Mouse (Mus musculus) G1E (cell line): Measurements from ENCODE around the gene Adap1. TPM values are rescaled to one million over a fixed set of nuclear protein-coding genes. Genes with fewer than 3 reads are reported as not detected.

Experiments used
- ATAC-seq: 2 replicates; pipeline ENCODE4 v1.8.0; 2016; ENCODE audit warnings: mild to moderate bottlenecking; ENCODE audit not compliant: insufficient number of reproducible peaks, poor library complexity, low FRiP score, severe bottlenecking; ENCODE audit errors: extremely low read depth
- DNase-seq: peaks from one replicate; pipeline ENCODE4 v3.0.0; 2012; ENCODE audit warnings: low spot score
- H3K27me3 ChIP-seq: 2 replicates; pipeline ENCODE4 v1.6.1; 2012; ENCODE audit warnings: mild to moderate bottlenecking, low read length, inconsistent platforms; ENCODE audit not compliant: insufficient read depth
- H3K36me3 ChIP-seq: replicated peaks from 2 replicates; pipeline ENCODE3; 2012; ENCODE audit warnings: mild to moderate bottlenecking, inconsistent platforms
- H3K4me1 ChIP-seq: 2 replicates; pipeline ENCODE4 v1.6.1; 2012; ENCODE audit warnings: low read depth, low read length, inconsistent platforms, mixed read lengths; ENCODE audit not compliant: insufficient read depth
- H3K4me3 ChIP-seq: 2 replicates; pipeline ENCODE4 v1.5.1; 2012; ENCODE audit warnings: low read depth, mild to moderate bottlenecking, inconsistent platforms, low read length, moderate library complexity, mixed read lengths
- H3K9me3 ChIP-seq: replicated peaks from 2 replicates; pipeline ENCODE4 v1.6.1; 2012; ENCODE audit warnings: inconsistent platforms
- CTCF ChIP-seq: IDR thresholded peaks from 2 replicates; pipeline ENCODE4 v1.5.1; 2012; ENCODE audit warnings: low read depth, low read length, inconsistent platforms, mixed read lengths
- GATA1 ChIP-seq: IDR thresholded peaks from 2 replicates; pipeline ENCODE4 v1.6.1; 2012; ENCODE audit warnings: borderline replicate concordance, low read length, inconsistent platforms, mixed read lengths
- GATA2 ChIP-seq: IDR thresholded peaks from 2 replicates; pipeline ENCODE4 v1.6.1; 2012; ENCODE audit warnings: low read depth, low read length, inconsistent platforms, borderline replicate concordance
- POLR2AphosphoS5 ChIP-seq: IDR thresholded peaks from 2 replicates; pipeline ENCODE4 v1.6.1; 2012; ENCODE audit warnings: low read depth, low read length, inconsistent platforms; ENCODE audit not compliant: insufficient replicate concordance
- TAL1 ChIP-seq: conservative IDR thresholded peaks from 2 replicates; pipeline ENCODE4 v1.6.1; 2012; ENCODE audit warnings: low read depth, low read length, inconsistent platforms, mixed read lengths
- polyA plus RNA-seq: library from polyadenylated mRNA; stranded (reverse); fragments of >175 nt; gene quantifications from 2 replicates; pipeline ENCODE4 v1.2.3, GENCODE M21; 2012
- total RNA-seq, 2 experiments: library from RNA; stranded (forward) in 1 of 2; stranded (reverse) in 1 of 2; fragments of 200-1000 nt in 1 of 2; fragments of >200 nt in 1 of 2; fragmentation: Nextera tagmentation in 1 of 2; gene quantifications; 2 replicates each; pipeline ENCODE4 v1.2.3; 2014 to 2017

Gene Adap1
- total and polyA plus RNA-seq, 3 experiments = 1.4 to 2.3 (median 1.8) TPM

DNA sequence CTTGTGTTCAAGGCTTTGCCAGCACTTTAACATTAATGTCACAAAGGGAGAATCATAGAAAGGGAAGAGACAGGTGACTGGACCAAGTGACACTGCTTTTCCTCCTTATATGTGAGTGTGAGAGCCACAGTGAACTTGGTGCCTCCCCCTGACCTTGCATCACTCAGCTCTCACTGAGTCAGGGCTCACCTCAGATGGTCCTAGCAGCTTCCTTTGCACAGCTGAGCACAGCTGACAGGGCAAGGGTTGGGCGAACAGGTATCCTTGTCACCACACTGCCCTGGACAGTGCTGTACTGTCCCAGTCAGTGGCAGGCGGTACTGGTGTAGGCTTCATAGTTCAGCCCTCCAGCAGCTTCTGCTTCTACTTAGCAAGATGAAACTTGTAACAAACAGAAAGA, 97.8 kb downstream of the Adap1 start:
- Histone ChIP-seq H3K36me3 (peaks cover 96% of the 10 kb centered on the region), H3K4me3 (no peak overlapping the region), H3K9me3 (no peaks in the 10 kb centered on the region), H3K27me3 (no peaks in the 10 kb centered on the region), H3K4me1 (no peaks in the 10 kb centered on the region)
- no peak for TF ChIP-seq TAL1
- TF ChIP-seq POLR2AphosphoS5 = no peak
- DNase-seq = no peak
- ATAC-seq = no peak

DNA sequence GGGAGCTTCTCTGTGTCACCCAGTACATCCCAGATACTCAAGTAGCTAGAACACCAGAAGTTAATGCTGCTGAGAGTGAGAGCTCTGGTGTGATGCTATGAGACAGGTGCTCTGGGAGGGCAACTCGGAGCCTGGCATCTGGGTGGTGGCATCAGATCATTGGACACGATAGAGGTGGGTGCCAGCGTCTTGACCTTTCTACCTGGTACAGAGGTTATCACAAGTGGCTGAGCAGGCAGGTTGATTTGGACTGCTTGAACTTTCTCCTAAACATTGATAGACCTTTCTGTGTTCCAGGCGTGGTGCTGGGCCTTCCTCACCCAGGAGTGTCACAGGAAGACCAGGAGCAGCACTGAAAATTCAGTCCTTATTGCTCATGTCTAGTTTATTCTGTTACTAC, 98.2 kb downstream of the Adap1 start:
- H3K36me3 ChIP-seq = peaks cover 96% of the 10 kb centered on the region
- H3K9me3 ChIP-seq = no peaks in the 10 kb centered on the region
- DNase-seq (no peak), ATAC-seq (no peak)
- TF ChIP-seq TAL1 (no peak), GATA2 (no peak), GATA1 (no peak), CTCF (no peak), POLR2AphosphoS5 (no peak)
- H3K27me3 ChIP-seq = no peaks in the 10 kb centered on the region
- no peaks in the 10 kb centered on the region for H3K4me1 ChIP-seq
- no peak overlapping the region for H3K4me3 ChIP-seq

DNA sequence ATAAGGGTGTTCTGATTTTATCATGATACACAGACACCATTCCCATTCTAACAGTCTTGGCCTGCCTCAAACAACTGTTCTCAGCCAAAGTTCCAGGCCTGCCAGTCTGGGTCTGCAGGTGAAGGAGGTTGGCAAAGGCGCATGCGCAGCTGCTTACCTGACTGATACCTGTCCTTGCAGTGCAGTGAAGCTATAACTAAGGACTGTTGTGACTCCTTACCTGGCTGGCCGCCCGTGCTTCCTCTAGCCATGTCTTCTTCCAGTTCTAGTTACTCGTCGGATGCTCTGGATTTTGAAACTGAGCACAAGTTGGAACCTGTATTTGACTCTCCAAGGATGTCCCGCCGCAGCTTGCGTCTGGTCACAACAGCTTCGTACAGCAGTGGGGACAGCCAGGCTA, 102.1 kb downstream of the Adap1 start:
- ATAC-seq (no peak), DNase-seq (no peak)
- TF ChIP-seq GATA2 (no peak), GATA1 (no peak), TAL1 (no peak), POLR2AphosphoS5 (no peak), CTCF (no peak)
- Histone ChIP-seq H3K4me1 (no peaks in the 10 kb centered on the region), H3K4me3 (no peak overlapping the region), H3K36me3 (peaks cover 85% of the 10 kb centered on the region), H3K27me3 (no peaks in the 10 kb centered on the region), H3K9me3 (no peaks in the 10 kb centered on the region)

Other genes starting within 250 kb of the Adap1 start
- gene Prkar1b, start 175.6 kb downstream of the Adap1 start, total RNA-seq (2014; fragmentation: Nextera tagmentation) = not detected in 2 replicates
- 1.3 TPM in 1 of 2 replicates, not detected in the other for gene Prkar1b, start 175.6 kb downstream of the Adap1 start, total RNA-seq (2017)
- not detected in 2 replicates for gene Prkar1b, start 175.6 kb downstream of the Adap1 start, polyA plus RNA-seq
- 23.8 and 29.4 TPM in 2 replicates for gene Dnaaf5, start 175.4 kb downstream of the Adap1 start, total RNA-seq (2014; fragmentation: Nextera tagmentation)
- gene Dnaaf5, start 175.4 kb downstream of the Adap1 start, total RNA-seq (2017) = 9.8 and 10.1 TPM in 2 replicates
- 72.6 and 114 TPM in 2 replicates for gene Dnaaf5, start 175.4 kb downstream of the Adap1 start, polyA plus RNA-seq
- 32.8 and 61.2 TPM in 2 replicates for gene Sun1, start 125.0 kb downstream of the Adap1 start, total RNA-seq (2014; fragmentation: Nextera tagmentation)
- gene Sun1, start 125.0 kb downstream of the Adap1 start, total RNA-seq (2017) = 45.7 and 45.8 TPM in 2 replicates
- 7.6 and 11.8 TPM in 2 replicates for gene Sun1, start 125.0 kb downstream of the Adap1 start, polyA plus RNA-seq
- 37.3 and 45.3 TPM in 2 replicates for gene Get4, start 73.3 kb downstream of the Adap1 start, total RNA-seq (2014; fragmentation: Nextera tagmentation)
- 22.3 and 23.9 TPM in 2 replicates for gene Get4, start 73.3 kb downstream of the Adap1 start, total RNA-seq (2017)
- 68.0 and 71.2 TPM in 2 replicates for gene Get4, start 73.3 kb downstream of the Adap1 start, polyA plus RNA-seq
- gene Cox19, start 25.8 kb upstream of the Adap1 start, total RNA-seq (2014; fragmentation: Nextera tagmentation) = 4.8 and 10.0 TPM in 2 replicates
- 40.8 and 41.0 TPM in 2 replicates for gene Cox19, start 25.8 kb upstream of the Adap1 start, total RNA-seq (2017)
- gene Cox19, start 25.8 kb upstream of the Adap1 start, polyA plus RNA-seq = 35.7 and 37.7 TPM in 2 replicates
- gene Cyp2w1, start 27.0 kb upstream of the Adap1 start, total RNA-seq (2014; fragmentation: Nextera tagmentation) = not detected in 2 replicates
- not detected in 2 replicates for gene Cyp2w1, start 27.0 kb upstream of the Adap1 start, total RNA-seq (2017)
- gene Cyp2w1, start 27.0 kb upstream of the Adap1 start, polyA plus RNA-seq = not detected in 2 replicates
- gene Gpr146, start 52.1 kb upstream of the Adap1 start, total RNA-seq (2014; fragmentation: Nextera tagmentation) = 34.2 and 36.5 TPM in 2 replicates
- 26.8 and 27.4 TPM in 2 replicates for gene Gpr146, start 52.1 kb upstream of the Adap1 start, total RNA-seq (2017)
- gene Gpr146, start 52.1 kb upstream of the Adap1 start, polyA plus RNA-seq = 18.1 and 21.3 TPM in 2 replicates
- 0.83 TPM in 1 of 2 replicates, not detected in the other for gene C130050O18Rik, start 79.7 kb upstream of the Adap1 start, total RNA-seq (2014; fragmentation: Nextera tagmentation)
- 0.06 and 0.33 TPM in 2 replicates for gene C130050O18Rik, start 79.7 kb upstream of the Adap1 start, total RNA-seq (2017)
- 0.03 and 0.07 TPM in 2 replicates for gene C130050O18Rik, start 79.7 kb upstream of the Adap1 start, polyA plus RNA-seq
- not detected in 2 replicates for gene Gper1, start 97.5 kb upstream of the Adap1 start, total RNA-seq (2014; fragmentation: Nextera tagmentation)
- not detected in 2 replicates for gene Gper1, start 97.5 kb upstream of the Adap1 start, total RNA-seq (2017)
- gene Gper1, start 97.5 kb upstream of the Adap1 start, polyA plus RNA-seq = not detected in 2 replicates
- 12.7 and 16.4 TPM in 2 replicates for gene 3110082I17Rik, start 134.9 kb upstream of the Adap1 start, total RNA-seq (2014; fragmentation: Nextera tagmentation)
- gene 3110082I17Rik, start 134.9 kb upstream of the Adap1 start, total RNA-seq (2017) = 18.8 and 20.5 TPM in 2 replicates
- 48.6 and 62.6 TPM in 2 replicates for gene 3110082I17Rik, start 134.9 kb upstream of the Adap1 start, polyA plus RNA-seq
- gene Zfand2a, start 158.9 kb upstream of the Adap1 start, total RNA-seq (2014; fragmentation: Nextera tagmentation) = 22.7 and 26.0 TPM in 2 replicates
- gene Zfand2a, start 158.9 kb upstream of the Adap1 start, total RNA-seq (2017) = 10.2 and 13.7 TPM in 2 replicates
- 1.8 and 2.7 TPM in 2 replicates for gene Zfand2a, start 158.9 kb upstream of the Adap1 start, polyA plus RNA-seq
- not detected in 2 replicates for gene Uncx, start 217.9 kb upstream of the Adap1 start, total RNA-seq (2014; fragmentation: Nextera tagmentation)
- not detected in 2 replicates for gene Uncx, start 217.9 kb upstream of the Adap1 start, total RNA-seq (2017)
- gene Uncx, start 217.9 kb upstream of the Adap1 start, polyA plus RNA-seq = not detected in 2 replicates